Comparison of ENCODE assay signal across 15 mouse cellular contexts in the genomic region with DNA sequence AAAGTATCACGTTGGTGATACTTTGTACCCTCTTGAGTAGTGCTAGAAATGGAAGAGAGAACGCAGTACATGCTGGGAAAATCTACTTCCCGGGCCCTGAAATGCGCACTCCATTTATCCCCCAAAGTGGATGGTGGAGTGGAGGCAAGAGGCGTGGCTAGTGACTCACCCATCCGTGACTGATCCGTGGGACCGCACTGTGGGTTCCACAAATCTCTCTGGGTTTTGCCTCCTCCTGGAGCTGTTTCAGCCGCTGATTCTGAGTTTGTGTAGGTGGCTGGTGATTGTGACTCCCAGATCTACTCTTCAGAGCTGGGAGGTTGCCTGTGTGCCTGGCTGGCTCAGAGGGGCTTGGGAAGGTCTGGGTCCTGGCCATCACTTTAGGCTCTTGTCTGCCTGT. TPM values are rescaled to one million over a fixed set of nuclear protein-coding genes. Genes with fewer than 3 reads are reported as not detected.
DNase-seq lines count a peak whose midpoint lies in the region; ATAC-seq and TF ChIP-seq lines count a peak whose summit lies in the region.
"Had no signal": no experiment of that assay in that cellular context is flagged by ENCODE, and none has a peak within 500 bp of the region (broad histone marks: within the 10 kb centered on the region; RNA-seq: fewer than 3 reads in every experiment).

No protein-coding gene starts in this region.

- no peak for TF ChIP-seq CTCF in layer of hippocampus, adult 2 months (conservative IDR thresholded peaks at IDR 0.05)
- no peak for TF ChIP-seq CTCF in olfactory bulb, adult 2 months (IDR thresholded peaks at IDR 0.05; ENCODE audit: insufficient read depth, low read depth, low read length)

- no peak for ATAC-seq in monocyte, adult 5-6 weeks (replicated peaks; ENCODE audit: insufficient number of reproducible peaks, low FRiP score, low TSS enrichment, poor library complexity, severe bottlenecking)

- peak overlapping the region; percentile 51; the same call in 1 of the 2 replicates for H3K27ac ChIP-seq in layer of hippocampus, adult 2 months
- H3K27ac ChIP-seq in olfactory bulb, adult 2 months (ENCODE audit: insufficient read depth, low read depth, low read length) = peak overlapping the region; percentile 85
- H3K27ac ChIP-seq: forebrain, embryonic 12.5 days; heart, embryonic 15.5 days; kidney, postnatal 0 days; limb, embryonic 15.5 days had no signal

- DNase-seq in layer of hippocampus, adult 2 months (ENCODE audit: low spot score in 2 of 2) = peak in 1 of 2 experiments; percentile 67
- no peak for DNase-seq in layer of hippocampus, postnatal 10 days (ENCODE audit: low spot score in 2 of 2)
- peak; percentile 93 for DNase-seq in brain, adult 2 months (ENCODE audit: low read depth, low spot score)
- peak; percentile 37 for DNase-seq in induced T-regulatory cell, adult 2 months (ENCODE audit: low read depth)
- no peak for DNase-seq in gastrocnemius, postnatal 25 days
- DNase-seq in adrenal gland, postnatal 14 days = no peak
- DNase-seq: cerebellum, adult 9-10 months; lung, adult 2 months; thymus, postnatal 14 days had no signal

- TF ChIP-seq POLR2A in olfactory bulb, adult 2 months (IDR thresholded peaks at IDR 0.05; ENCODE audit: insufficient read depth, low read depth, low read length) = no peak

- WGBS in olfactory bulb, adult 2 months = 34% methylated on average over 9 of the region's 9 CpGs

- H3K4me3 ChIP-seq in layer of hippocampus, adult 2 months = no peak overlapping the region
- no peak overlapping the region for H3K4me3 ChIP-seq in olfactory bulb, adult 2 months (ENCODE audit: insufficient read depth, low read depth, low read length)
- H3K4me3 ChIP-seq: forebrain, embryonic 12.5 days; heart, embryonic 15.5 days; limb, embryonic 15.5 days had no signal

- H3K4me1 ChIP-seq in olfactory bulb, adult 2 months (ENCODE audit: control insufficient read depth, insufficient read depth, low read length) = peaks cover 68% of the 10 kb centered on the region

RNA-seq across cellular contexts. Expression of a gene that starts 32.2 kb away (rescaled TPM):
- 100 to 1,000 TPM; 269 to 286 TPM for total RNA-seq in layer of hippocampus, adult 2 months (2021)
- 100 to 1,000 TPM; 338 to 353 TPM for total RNA-seq in layer of hippocampus, postnatal 10 days (2021)
- polyA plus RNA-seq in olfactory bulb, adult 2 months (2012; ENCODE audit: insufficient read depth, insufficient read length, low replicate concordance, missing spikeins) = not detected in 2 replicates
- total RNA-seq in monocyte, adult 5-6 weeks (2017) = 27.4 to 61.1 TPM (median 27.9 TPM) in 3 replicates
- 10 to 100 TPM; 10.0 to 12.9 TPM for total RNA-seq in gastrocnemius, postnatal 25 days (2021)
- 94.6 and 96.2 TPM in 2 replicates for total RNA-seq in adrenal gland, postnatal 14 days (2021)

Comparison
In these comparisons a context has a peak if more than half of its experiments do, and no peak if none do; other contexts are left out.
1. DNase-seq: peak in brain, adult 2 months (single experiment) and induced T-regulatory cell, adult 2 months (single experiment); none in layer of hippocampus, postnatal 10 days (0 of 2), gastrocnemius, postnatal 25 days (single experiment) and adrenal gland, postnatal 14 days (single experiment).